Mouse (Mus musculus): ENCODE data around the gene Vwa1. TPM values are rescaled to one million over a fixed set of nuclear protein-coding genes. Genes with fewer than 3 reads are reported as not detected.

Gene Vwa1
- 15.1 and 15.3 TPM in 2 replicates for polyA plus RNA-seq (2015; fragmentation: Nextera tagmentation; extraction: Ambion mirVana)

DNA sequence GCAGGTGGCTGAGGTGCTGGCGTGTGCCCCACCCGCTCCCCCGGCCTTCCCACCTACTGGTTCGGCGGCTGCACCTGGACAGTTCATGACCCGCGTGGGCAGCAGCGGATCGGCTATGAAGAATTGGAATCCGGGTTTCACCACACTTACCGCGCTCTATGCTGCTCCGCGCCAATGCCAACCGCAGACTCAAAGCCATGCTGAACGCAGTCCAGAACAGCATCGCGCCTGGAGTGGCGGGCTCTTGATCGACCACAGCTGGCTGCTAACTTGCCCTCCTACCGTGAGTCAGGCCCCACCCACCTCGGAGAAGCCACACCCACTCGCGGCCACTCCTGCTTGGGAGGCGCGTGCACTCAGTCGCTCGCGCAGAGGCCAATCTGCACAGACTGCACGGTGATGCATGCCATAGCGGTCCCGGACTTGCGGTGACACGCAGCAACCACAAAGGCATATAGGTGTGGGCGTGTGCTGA, at the start of gene Vwa1:
Gene Vwa1 (minus strand): TSS at position 419 of the 475 bp plus-strand sequence.
- peaks cover 31% of the 10 kb centered on the region for H3K4me1 ChIP-seq
- H3K36me3 ChIP-seq (ENCODE audit: poor library complexity, severe bottlenecking) = no peaks in the 10 kb centered on the region
- H3K9me3 ChIP-seq (replicated peaks) = no peaks in the 10 kb centered on the region
- H3K9ac ChIP-seq = peak within 1 kb of the TSS; percentile 50
- peak within 1 kb of the TSS; percentile 36 for H3K4me3 ChIP-seq
- H3K27ac ChIP-seq = no peak within 1 kb of the TSS
- peak; percentile 79 for ATAC-seq
- under 1% methylated on average over 35 of the region's 35 CpGs for WGBS
- peaks cover 49% of the 10 kb centered on the region for H3K27me3 ChIP-seq
- peak within 1 kb of the TSS; percentile 65 for H3K4me2 ChIP-seq

DNA sequence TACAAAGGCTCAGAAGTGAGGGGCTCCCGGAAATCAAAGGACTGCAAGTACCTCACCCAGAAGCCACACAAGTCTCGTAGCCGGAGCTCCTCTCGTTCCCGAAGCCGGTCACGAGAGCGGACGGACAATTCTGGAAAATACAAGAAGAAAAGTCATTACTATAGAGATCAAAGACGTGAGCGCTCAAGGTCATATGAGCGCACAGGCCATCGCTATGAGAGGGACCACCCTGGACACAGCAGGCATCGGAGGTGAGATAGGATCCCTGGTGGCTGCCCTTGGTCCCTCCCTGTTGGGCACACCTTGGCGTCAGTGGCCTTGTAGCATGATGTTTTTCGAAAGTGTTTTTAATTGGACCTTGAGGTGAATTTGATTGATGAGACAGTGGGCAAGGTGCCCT, 48.9 kb upstream of the Vwa1 start:
- ATAC-seq = no peak
- Histone ChIP-seq H3K9me3 (replicated peaks) (no peaks in the 10 kb centered on the region), H3K36me3 (ENCODE audit: poor library complexity, severe bottlenecking) (peaks cover 94% of the 10 kb centered on the region), H3K4me1 (no peaks in the 10 kb centered on the region), H3K27ac (no peak overlapping the region), H3K27me3 (no peaks in the 10 kb centered on the region), H3K9ac (no peak overlapping the region), H3K4me2 (no peak overlapping the region), H3K4me3 (no peak overlapping the region)
- WGBS = 96% methylated on average over 16 of the region's 16 CpGs

DNA sequence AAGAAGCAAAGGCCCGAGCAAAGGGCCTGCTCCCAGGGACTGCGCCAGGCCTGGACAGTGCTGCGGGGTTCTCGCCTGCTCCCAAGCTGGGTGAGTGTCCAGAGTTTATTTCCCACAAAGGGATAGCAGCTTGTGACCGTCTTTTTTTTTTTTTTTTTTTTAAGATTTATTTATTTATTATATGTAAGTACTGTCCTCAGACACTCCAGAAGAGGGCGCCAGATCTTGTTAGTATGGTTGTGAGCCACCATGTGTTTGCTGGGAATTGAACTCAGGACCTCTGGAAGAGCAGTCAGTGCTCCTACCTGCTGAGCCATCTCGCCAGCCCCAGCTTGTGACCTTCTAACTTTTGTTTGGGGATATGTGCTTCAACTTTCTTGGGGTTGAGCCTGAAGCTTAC, 46.5 kb upstream of the Vwa1 start:
- H3K36me3 ChIP-seq (ENCODE audit: poor library complexity, severe bottlenecking) = peaks cover 95% of the 10 kb centered on the region
- no peak overlapping the region for H3K27ac ChIP-seq
- no peak overlapping the region for H3K4me3 ChIP-seq
- no peak overlapping the region for H3K4me2 ChIP-seq
- no peaks in the 10 kb centered on the region for H3K27me3 ChIP-seq
- H3K4me1 ChIP-seq = no peaks in the 10 kb centered on the region
- H3K9ac ChIP-seq = no peak overlapping the region
- no peak for ATAC-seq
- H3K9me3 ChIP-seq (replicated peaks) = no peaks in the 10 kb centered on the region
- 83% methylated on average over 7 of the region's 7 CpGs for WGBS

DNA sequence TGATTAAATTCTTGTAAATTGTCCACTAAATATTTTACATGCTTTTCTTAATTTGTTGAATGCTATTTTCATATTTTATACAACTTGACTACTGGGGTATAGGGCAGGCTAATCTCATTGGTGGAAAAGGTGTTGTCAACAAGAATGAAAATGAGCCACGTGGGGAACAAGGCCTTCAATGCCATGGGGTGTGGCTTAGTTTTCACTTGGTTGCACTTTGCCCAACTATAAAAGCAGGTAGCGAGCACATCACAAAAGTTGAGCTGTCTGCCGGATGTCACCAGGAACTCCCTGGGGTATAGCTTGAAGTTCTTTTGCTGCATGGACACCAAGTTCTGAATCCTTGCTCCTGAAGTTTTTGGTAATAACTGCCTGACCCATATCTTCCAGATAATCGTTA, 43.0 kb upstream of the Vwa1 start:
- H3K4me1 ChIP-seq = peaks cover 19% of the 10 kb centered on the region
- no peaks in the 10 kb centered on the region for H3K27me3 ChIP-seq
- 74% methylated on average over 4 of the region's 4 CpGs for WGBS
- no peak overlapping the region for H3K27ac ChIP-seq
- no peaks in the 10 kb centered on the region for H3K9me3 ChIP-seq (replicated peaks)
- no peak overlapping the region for H3K4me2 ChIP-seq
- no peak overlapping the region for H3K9ac ChIP-seq
- H3K36me3 ChIP-seq (ENCODE audit: poor library complexity, severe bottlenecking) = peaks cover 86% of the 10 kb centered on the region
- no peak for ATAC-seq
- H3K4me3 ChIP-seq = no peak overlapping the region

DNA sequence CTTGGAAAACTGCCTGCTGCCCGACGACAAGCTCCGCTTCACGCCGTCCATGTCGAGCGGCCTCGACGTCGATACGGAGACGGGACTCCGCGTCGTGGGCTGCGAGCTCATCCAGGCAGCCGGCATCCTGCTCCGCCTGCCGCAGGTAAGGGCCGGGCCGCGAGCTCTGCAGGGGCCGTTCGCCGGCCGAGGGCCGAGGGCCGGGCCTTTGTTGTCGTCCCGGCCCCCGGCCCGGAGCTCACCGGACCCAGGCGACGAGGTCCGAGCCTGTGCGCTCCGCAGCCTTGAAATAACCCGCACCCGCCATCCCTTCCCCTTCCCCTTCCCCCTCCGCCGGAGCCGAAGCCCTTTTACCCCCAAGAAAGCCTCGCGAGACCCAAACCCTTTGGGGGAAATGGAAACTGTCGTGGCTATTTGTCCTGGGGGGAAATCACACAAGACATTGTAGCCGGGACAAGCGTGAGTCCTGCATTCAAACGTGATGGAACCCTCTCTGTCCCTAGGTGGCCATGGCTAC, 38.2 kb upstream of the Vwa1 start:
- H3K4me2 ChIP-seq = peak overlapping the region; percentile 73
- peak overlapping the region; percentile 100 for H3K4me3 ChIP-seq
- under 1% methylated on average over 42 of the region's 49 CpGs for WGBS
- H3K4me1 ChIP-seq = peaks cover 28% of the 10 kb centered on the region
- H3K27me3 ChIP-seq = no peaks in the 10 kb centered on the region
- H3K36me3 ChIP-seq (ENCODE audit: poor library complexity, severe bottlenecking) = peaks cover 77% of the 10 kb centered on the region
- peak overlapping the region; percentile 82 for H3K27ac ChIP-seq
- peak; percentile 17 for ATAC-seq
- peak overlapping the region; percentile 99 for H3K9ac ChIP-seq
- no peaks in the 10 kb centered on the region for H3K9me3 ChIP-seq (replicated peaks)

DNA sequence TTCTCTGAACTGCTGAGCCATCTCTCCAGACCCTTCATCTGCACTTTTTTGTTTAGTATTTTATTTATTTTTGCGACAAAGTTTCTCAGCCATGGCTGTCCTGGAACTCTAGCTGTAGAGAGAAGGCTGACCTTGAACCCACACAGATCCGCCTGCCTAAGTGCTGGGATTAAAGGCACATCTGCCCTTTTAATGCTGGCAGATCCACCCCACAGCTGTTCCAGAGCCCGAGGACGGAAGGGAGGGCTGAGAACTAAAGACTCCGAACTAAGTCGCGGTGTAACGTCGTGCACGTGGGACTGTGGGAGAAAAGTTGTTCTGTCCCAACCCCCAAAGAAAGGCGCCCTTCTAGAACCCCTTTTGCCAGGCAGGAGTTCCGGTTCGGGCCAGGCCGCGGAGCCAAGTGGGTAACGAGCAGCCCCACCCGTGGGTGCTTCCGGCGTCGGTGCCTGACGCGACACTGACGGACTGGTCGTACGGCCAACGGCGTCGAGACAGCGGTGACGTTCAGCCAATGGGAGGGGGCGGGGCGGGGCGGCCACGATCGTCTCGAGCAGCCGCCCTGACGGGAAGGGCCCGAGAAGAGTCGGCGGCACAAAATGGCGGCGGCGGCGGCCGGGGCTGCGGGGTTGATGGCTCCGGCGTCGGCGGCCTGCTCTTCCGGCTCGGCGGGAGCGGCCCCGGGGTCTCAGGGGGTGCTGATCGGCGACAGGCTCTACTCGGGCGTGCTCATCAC, 37.6 kb upstream of the Vwa1 start, which contains the start of gene Ccnl2:
Gene Ccnl2 (plus strand): TSS at position 561 of the 736 bp plus-strand sequence.
- Histone ChIP-seq H3K9me3 (replicated peaks) (no peaks in the 10 kb centered on the region), H3K27ac (peak within 1 kb of the TSS; percentile 90), H3K4me2 (peak within 1 kb of the TSS; percentile 73), H3K9ac (peak within 1 kb of the TSS; percentile 99), H3K4me1 (peaks cover 28% of the 10 kb centered on the region), H3K27me3 (no peaks in the 10 kb centered on the region), H3K36me3 (ENCODE audit: poor library complexity, severe bottlenecking) (peaks cover 76% of the 10 kb centered on the region), H3K4me3 (peak within 1 kb of the TSS; percentile 100)
- ATAC-seq = peak; percentile 100
- WGBS = under 1% methylated on average over 29 of the region's 60 CpGs

DNA sequence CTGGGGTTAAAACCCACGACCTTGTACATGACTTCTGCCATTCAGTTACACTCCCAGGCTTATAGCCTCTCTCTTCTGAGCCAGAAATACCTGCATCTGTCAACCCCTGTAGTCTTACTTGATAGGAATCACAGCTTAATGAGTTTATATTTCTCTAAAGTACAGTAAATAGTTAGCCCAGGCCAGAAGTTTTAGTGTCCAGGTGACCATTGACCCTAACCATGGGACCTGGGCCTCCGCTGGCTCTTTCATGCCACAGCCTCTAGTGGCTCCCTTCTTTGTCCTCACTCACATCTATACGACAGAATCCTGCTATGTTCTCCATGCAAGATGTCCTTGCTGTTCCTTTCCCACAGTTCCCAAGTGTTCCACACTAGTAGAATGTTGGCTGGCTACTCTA, 33.3 kb upstream of the Vwa1 start:
- 86% methylated on average over 3 of the region's 3 CpGs for WGBS
- no peaks in the 10 kb centered on the region for H3K27me3 ChIP-seq
- peaks cover 49% of the 10 kb centered on the region for H3K36me3 ChIP-seq (ENCODE audit: poor library complexity, severe bottlenecking)

DNA sequence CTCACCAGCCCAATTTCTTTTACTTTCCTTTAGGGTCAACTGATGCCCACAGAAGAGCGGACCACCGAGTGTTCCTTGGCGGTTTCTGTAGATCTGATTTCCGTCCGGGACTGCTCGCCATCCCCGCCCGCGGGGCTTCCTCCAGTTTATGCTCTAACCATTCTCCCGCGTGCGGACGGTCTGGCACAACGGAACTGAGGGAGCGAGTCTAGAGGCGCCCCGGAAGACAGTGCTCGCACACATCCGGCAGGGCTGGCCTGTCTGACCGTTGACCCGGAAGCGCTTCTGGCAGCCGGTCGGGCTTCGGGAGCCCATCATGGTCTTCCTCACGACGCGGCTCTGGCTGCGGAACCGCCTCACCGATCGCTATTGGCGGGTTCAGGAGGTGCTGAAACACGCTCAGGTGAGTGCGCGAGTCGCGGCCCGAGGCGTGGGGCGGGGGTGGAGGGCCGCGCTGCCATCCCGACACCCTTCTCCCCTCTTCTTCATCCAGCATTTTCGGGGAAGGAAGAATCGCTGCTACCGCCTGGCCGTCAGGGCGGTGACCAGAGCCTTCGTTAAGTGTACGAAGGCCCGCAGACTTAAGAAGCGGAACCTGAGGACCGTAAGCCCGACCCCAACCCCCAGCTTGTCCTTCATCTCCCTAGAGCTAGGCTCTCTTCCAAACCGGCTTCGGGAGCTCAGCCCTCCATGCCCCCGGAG, 29.0 kb upstream of the Vwa1 start:
- peak; percentile 99 for ATAC-seq
- Histone ChIP-seq H3K4me2 (peak overlapping the region; percentile 88), H3K4me1 (peaks cover 23% of the 10 kb centered on the region), H3K9me3 (replicated peaks) (no peaks in the 10 kb centered on the region), H3K36me3 (ENCODE audit: poor library complexity, severe bottlenecking) (peaks cover 20% of the 10 kb centered on the region), H3K4me3 (peak overlapping the region; percentile 89), H3K27me3 (no peaks in the 10 kb centered on the region), H3K27ac (peak overlapping the region; percentile 42; the same call in 1 of the 2 replicates), H3K9ac (peak overlapping the region; percentile 87)
- under 1% methylated on average over 58 of the region's 58 CpGs for WGBS

More for the DNA sequence above, 33.3 kb upstream of the Vwa1 start:
- Histone ChIP-seq H3K4me1 (peaks cover 29% of the 10 kb centered on the region), H3K4me3 (no peak overlapping the region), H3K9ac (no peak overlapping the region), H3K4me2 (no peak overlapping the region), H3K9me3 (replicated peaks) (no peaks in the 10 kb centered on the region), H3K27ac (no peak overlapping the region)
- no peak for ATAC-seq

DNA sequence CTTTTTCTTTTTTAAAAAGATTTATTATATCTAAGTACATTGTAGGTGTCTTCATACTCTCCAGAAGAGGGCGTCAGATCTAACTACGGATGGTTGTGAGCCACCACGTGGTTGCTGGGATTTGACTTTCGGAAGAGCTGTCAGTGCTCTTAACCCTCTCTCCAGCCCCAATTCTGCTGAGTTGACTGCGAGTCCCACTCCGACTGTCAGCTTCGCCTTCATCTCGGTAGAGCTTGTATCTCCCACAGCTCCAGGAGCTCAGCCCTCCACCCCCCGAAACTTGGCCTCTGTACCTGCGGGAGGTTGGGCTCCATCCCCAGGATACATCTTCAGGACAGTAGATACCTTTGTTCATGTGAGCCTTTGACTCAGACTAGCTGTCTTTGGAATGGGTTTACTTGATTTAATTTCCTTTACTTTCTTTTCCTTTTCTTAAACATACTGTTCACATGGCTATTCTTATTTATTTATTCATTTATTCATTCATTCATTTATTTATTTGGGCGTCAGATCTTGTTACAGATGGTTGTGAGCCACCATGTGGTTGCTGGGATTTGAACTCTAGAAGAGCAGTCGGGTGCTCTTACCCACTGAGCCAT, 28.3 kb upstream of the Vwa1 start, which contains the start of gene Mrpl20:
Gene Mrpl20 (plus strand): TSS at position 138 of the 599 bp plus-strand sequence.
- Histone ChIP-seq H3K4me2 (peak within 1 kb of the TSS; percentile 88), H3K27ac (peak within 1 kb of the TSS; percentile 42; the same call in 1 of the 2 replicates), H3K36me3 (ENCODE audit: poor library complexity, severe bottlenecking) (peaks cover 14% of the 10 kb centered on the region), H3K27me3 (no peaks in the 10 kb centered on the region), H3K9ac (peak within 1 kb of the TSS; percentile 87), H3K4me3 (peak within 1 kb of the TSS; percentile 89), H3K9me3 (replicated peaks) (no peaks in the 10 kb centered on the region), H3K4me1 (peaks cover 23% of the 10 kb centered on the region)
- WGBS = 9% methylated on average over 12 of the region's 12 CpGs
- peak; percentile 28; the same call in 1 of the 2 replicates for ATAC-seq

DNA sequence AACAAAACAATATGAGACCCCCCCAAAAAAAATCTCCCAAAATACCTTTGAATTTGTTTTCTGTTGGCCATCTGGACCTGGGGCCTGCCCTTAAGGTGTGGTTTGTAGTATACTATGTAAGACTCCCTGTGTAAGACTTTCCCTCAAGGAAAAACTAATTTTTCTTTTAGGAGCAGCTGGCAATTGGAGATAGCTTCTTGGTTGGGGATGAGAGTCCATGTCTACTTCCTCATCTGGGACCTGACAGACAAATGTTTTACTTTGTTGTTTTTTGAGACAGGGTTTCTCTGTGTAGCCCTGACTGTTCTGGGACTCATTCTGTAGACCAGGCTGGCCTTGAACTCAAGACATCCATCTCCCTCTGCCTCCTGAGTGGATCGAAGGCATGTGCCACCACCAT, 27.6 kb upstream of the Vwa1 start:
- H3K9ac ChIP-seq = no peak overlapping the region
- 100% methylated on average over 1 of the region's 1 CpGs for WGBS
- H3K4me1 ChIP-seq = peaks cover 23% of the 10 kb centered on the region
- H3K36me3 ChIP-seq (ENCODE audit: poor library complexity, severe bottlenecking) = peaks cover 7% of the 10 kb centered on the region; the same call in 1 of the 2 replicates
- no peak overlapping the region for H3K27ac ChIP-seq
- no peaks in the 10 kb centered on the region for H3K27me3 ChIP-seq
- no peaks in the 10 kb centered on the region for H3K9me3 ChIP-seq (replicated peaks)
- no peak overlapping the region for H3K4me2 ChIP-seq
- no peak overlapping the region for H3K4me3 ChIP-seq
- ATAC-seq = no peak

DNA sequence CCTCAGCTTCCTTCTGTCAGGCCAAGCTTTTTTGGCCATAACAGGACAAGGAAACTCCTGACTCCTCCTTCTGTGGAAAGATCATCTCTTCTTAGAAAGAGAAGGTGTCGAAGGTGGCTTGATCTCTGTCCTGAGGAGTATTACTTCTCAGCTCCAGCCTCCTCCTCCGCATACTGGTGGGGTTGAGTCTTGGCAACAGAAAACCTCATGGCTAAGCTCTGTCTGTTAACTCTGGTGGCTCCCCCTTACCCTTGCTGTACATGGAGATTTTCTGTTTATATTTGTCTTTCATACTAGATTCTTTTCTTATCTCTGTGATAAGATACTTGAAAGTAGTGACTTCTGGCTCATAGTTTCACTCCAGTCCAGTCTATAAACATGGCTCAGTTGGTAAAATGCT, 19.2 kb upstream of the Vwa1 start:
- H3K27ac ChIP-seq = no peak overlapping the region
- H3K4me1 ChIP-seq = no peaks in the 10 kb centered on the region
- no peaks in the 10 kb centered on the region for H3K9me3 ChIP-seq (replicated peaks)
- no peak overlapping the region for H3K9ac ChIP-seq
- ATAC-seq = no peak
- no peak overlapping the region for H3K4me3 ChIP-seq
- peaks cover 10% of the 10 kb centered on the region for H3K27me3 ChIP-seq
- no peaks in the 10 kb centered on the region for H3K36me3 ChIP-seq (ENCODE audit: poor library complexity, severe bottlenecking)
- 79% methylated on average over 2 of the region's 2 CpGs for WGBS
- H3K4me2 ChIP-seq = no peak overlapping the region
